Mouse (Mus musculus) kidney, postnatal 0 days (tissue): ENCODE measurements around the gene Map3k11. TPM values are rescaled to one million over a fixed set of nuclear protein-coding genes. Genes with fewer than 3 reads are reported as not detected.
"Not testable (repeated sequence)": the region's sequence is repeated elsewhere in the genome, so short reads cannot be mapped to it uniquely, and the experiment has no call there.

ENCODE experiments used
- ATAC-seq: fragments of 200-750 bp; cut with Nextera tagmentation; replicated peaks from 2 replicates; pipeline ENCODE4 v1.8.0; 2017; ENCODE audit warnings: low read depth, moderate number of reproducible peaks, moderate TSS enrichment, moderate library complexity; ENCODE audit not compliant: low FRiP score
- DNase-seq: peaks from one replicate; pipeline ENCODE4 v3.0.0-alpha.2; 2016; ENCODE audit warnings: low spot score
- H3K27ac ChIP-seq: fragments of 300-500 bp; sonication (generic); 2 replicates; pipeline ENCODE4 v1.5.1; 2014; ENCODE audit warnings: mild to moderate bottlenecking
- H3K27me3 ChIP-seq: fragments of 300-500 bp; sonication (generic); 2 replicates; pipeline ENCODE4 v1.6.1; 2014; ENCODE audit warnings: low read length, mixed read lengths; ENCODE audit not compliant: insufficient read depth
- H3K36me3 ChIP-seq: fragments of 300-500 bp; sonication (generic); 2 replicates; pipeline ENCODE4 v1.6.1; 2014; ENCODE audit warnings: low read length, mixed read lengths; ENCODE audit not compliant: insufficient read depth
- H3K4me1 ChIP-seq: fragments of 300-500 bp; sonication (generic); replicated peaks from 2 replicates; pipeline ENCODE4 v1.6.1; 2014; ENCODE audit warnings: antibody characterized with exemption, low read length, mixed read lengths; ENCODE audit not compliant: insufficient read depth
- H3K4me2 ChIP-seq: fragments of 300-500 bp; sonication (generic); 2 replicates; pipeline ENCODE4 v1.6.1; 2014; ENCODE audit warnings: mild to moderate bottlenecking, low read length, moderate library complexity, mixed read lengths
- H3K4me3 ChIP-seq: fragments of 300-500 bp; sonication (generic); replicated peaks from 2 replicates; pipeline ENCODE4 v1.5.1; 2014; ENCODE audit warnings: low read depth, low read length
- H3K9ac ChIP-seq: fragments of 300-500 bp; sonication (generic); 2 replicates; pipeline ENCODE4 v1.6.1; 2014; ENCODE audit warnings: low read depth, low read length
- H3K9me3 ChIP-seq: fragments of 300-500 bp; sonication (generic); replicated peaks from 2 replicates; pipeline ENCODE4 v1.6.1; 2016; ENCODE audit warnings: low read length, inconsistent platforms, mixed read lengths
- CTCF ChIP-seq: IDR thresholded peaks from 2 replicates; pipeline ENCODE4 v1.5.1; 2016; ENCODE audit warnings: antibody characterized with exemption, low read depth, mild to moderate bottlenecking, moderate library complexity
- WGBS: fragments of 180-500 bp; shearing (Covaris S2); extraction: QIAGEN DNeasy Blood & Tissue Kit; methylation state at CpG from one replicate; pipeline ENCODE4 v1.1.7; 2014; 5-methylcytosine and 5-hydroxymethylcytosine counted together
- polyA plus RNA-seq: library from polyadenylated mRNA; unstranded; fragments of >200 nt; fragmentation: Nextera tagmentation; extraction: Ambion mirVana; gene quantifications from 2 replicates; pipeline ENCODE4 v1.2.1, GENCODE M21; 2015

Gene Map3k11
- polyA plus RNA-seq, 1 experiment from 2014 or later, result 39.8 TPM

DNA sequence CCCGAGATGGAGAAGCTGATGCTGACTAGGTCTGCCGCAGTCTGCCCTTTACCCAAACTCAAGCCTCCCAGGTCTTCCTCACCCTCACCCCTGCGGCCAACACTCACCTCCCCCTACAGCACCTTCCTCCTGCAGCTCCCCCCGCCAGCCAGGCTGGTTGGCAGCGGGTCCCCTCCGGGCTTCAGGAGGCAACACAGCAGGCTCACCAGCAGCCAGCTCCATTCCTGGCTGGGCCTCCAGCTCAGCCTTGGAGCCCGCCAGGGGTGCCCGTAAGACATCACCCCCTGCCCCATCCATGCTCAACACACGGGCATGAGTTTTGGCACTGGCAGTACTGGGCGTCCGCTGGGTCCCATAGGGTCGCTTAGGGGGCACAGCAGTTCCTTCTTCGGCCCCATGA lies 3.6 kb upstream of the Map3k11 start:
- 90% methylated on average over 13 of the region's 13 CpGs for WGBS
- Histone ChIP-seq H3K4me1 (0 out of 2 replicates have a peak, but pooled peaks cover 3% of the 10 kb centered on the region), H3K36me3 (peaks cover 50% of the 10 kb centered on the region), H3K4me2 (no peak overlapping the region), H3K27ac (no peak overlapping the region), H3K4me3 (no peak overlapping the region), H3K9ac (no peak overlapping the region), H3K27me3 (no peaks in the 10 kb centered on the region), H3K9me3 (no peaks in the 10 kb centered on the region)
- ATAC-seq (no peak), DNase-seq (no peak)
- no peak for TF ChIP-seq CTCF

DNA sequence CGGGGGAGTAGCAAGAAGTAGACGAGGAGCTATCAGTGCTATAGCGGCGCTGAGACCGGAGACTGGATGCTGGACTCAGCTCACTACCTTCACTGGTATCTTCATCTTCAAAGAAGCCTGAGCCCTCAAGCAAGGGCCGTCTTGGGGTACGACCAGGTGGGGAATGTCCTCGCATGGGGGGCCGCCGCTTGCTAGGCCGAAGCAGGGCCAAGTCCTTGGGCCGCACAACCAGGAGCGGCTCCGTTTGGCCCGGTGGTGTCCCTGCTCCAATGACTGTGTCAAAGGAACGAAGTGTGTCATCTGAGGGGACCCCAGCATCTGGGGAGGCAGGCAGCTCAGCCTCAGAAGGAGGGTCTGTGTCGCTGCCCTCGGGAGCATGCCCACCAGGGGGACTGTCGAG lies 3.1 kb upstream of the Map3k11 start:
- WGBS, result 93% methylated on average over 19 of the region's 19 CpGs
- no peaks in the 10 kb centered on the region for H3K9me3 ChIP-seq
- DNase-seq (no peak), ATAC-seq (no peak)
- H3K27me3 ChIP-seq, result no peaks in the 10 kb centered on the region
- no peak overlapping the region for H3K4me3 ChIP-seq
- no peak overlapping the region for H3K4me2 ChIP-seq
- H3K27ac ChIP-seq, result no peak overlapping the region
- peaks cover 5% of the 10 kb centered on the region for H3K4me1 ChIP-seq
- H3K36me3 ChIP-seq, result peaks cover 47% of the 10 kb centered on the region
- no peak overlapping the region for H3K9ac ChIP-seq
- TF ChIP-seq CTCF, result no peak

DNA sequence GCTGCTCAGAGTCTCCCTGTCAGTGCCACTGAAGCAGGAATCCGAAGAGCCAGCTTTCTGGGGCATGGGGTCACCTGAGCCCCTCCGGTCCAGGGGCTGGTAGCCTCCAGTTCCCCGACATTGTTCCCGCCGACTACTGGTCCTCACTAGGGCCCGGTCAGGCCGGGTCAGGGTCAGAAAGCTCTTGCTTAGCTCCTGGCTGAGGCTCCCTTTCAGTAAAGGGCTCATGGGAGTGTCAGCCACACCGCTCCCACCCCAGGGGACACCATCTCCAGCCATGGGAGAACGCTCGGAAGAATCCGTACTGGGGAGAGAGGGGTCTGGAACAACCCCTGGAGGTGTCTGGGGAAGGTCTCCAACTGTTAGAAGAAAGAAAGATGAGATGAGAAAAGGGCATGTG lies 2.7 kb upstream of the Map3k11 start:
- Histone ChIP-seq H3K4me1 (peaks cover 9% of the 10 kb centered on the region), H3K9me3 (no peaks in the 10 kb centered on the region), H3K36me3 (peaks cover 43% of the 10 kb centered on the region), H3K27ac (no peak overlapping the region), H3K9ac (no peak overlapping the region), H3K4me2 (no peak overlapping the region), H3K27me3 (no peaks in the 10 kb centered on the region), H3K4me3 (no peak overlapping the region)
- DNase-seq (no peak), ATAC-seq (no peak)
- no peak for TF ChIP-seq CTCF
- WGBS, result 95% methylated on average over 11 of the region's 11 CpGs

DNA sequence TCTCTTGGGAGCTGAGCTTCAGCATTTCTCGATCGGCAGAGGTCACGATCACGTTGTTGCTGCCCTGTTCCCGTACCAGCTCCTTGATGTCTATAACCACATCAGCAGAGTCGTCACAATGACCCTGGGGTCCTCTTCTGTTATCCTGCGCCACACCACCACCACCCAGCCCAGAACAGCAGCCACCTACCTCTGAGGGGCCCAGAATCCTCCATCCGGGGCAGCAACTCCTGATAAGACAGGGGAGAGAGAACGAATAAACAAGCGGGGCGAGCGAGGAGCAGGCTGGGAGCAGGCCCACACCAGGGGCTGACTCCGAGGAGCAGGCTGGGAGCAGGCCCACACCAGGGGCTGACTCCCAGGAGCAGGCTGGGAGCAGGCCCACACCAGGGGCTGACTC lies 2.1 kb upstream of the Map3k11 start:
- 88% methylated on average over 13 of the region's 13 CpGs for WGBS
- no peaks in the 10 kb centered on the region for H3K9me3 ChIP-seq
- no peak for ATAC-seq
- no peak for TF ChIP-seq CTCF
- H3K4me2 ChIP-seq, result no peak overlapping the region
- no peaks in the 10 kb centered on the region for H3K27me3 ChIP-seq
- no peak overlapping the region for H3K27ac ChIP-seq
- H3K36me3 ChIP-seq, result peaks cover 37% of the 10 kb centered on the region
- no peak for DNase-seq
- H3K4me1 ChIP-seq, result peaks cover 14% of the 10 kb centered on the region
- H3K9ac ChIP-seq, result no peak overlapping the region
- no peak overlapping the region for H3K4me3 ChIP-seq

DNA sequence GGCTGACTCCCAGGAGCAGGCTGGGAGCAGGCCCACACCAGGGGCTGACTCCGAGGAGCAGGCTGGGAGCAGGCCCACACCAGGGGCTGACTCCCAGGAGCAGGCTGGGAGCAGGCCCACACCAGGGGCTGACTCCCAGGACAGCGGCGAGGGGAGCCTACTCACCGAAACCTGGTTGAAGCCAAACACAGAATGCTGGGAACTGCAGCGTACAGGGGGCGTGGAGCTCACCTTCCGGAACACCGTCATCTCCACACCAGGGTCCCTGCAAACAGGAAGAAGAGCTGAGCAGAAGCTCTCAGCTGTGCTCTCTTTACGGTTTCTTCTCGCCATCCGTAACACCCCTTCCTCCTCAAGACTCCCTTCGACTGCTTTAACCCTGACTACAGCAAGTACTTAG lies 1.6 kb upstream of the Map3k11 start:
- H3K27me3 ChIP-seq, ATAC-seq, DNase-seq, H3K4me3 ChIP-seq, H3K27ac ChIP-seq, H3K9me3 ChIP-seq: not testable (repeated sequence)
- WGBS, result 87% methylated on average over 11 of the region's 12 CpGs
- Histone ChIP-seq H3K9ac (peak overlapping the region; percentile 87), H3K36me3 (peaks cover 36% of the 10 kb centered on the region), H3K4me2 (peak overlapping the region; percentile 100; the same call in 1 of the 2 replicates), H3K4me1 (peaks cover 19% of the 10 kb centered on the region)

DNA sequence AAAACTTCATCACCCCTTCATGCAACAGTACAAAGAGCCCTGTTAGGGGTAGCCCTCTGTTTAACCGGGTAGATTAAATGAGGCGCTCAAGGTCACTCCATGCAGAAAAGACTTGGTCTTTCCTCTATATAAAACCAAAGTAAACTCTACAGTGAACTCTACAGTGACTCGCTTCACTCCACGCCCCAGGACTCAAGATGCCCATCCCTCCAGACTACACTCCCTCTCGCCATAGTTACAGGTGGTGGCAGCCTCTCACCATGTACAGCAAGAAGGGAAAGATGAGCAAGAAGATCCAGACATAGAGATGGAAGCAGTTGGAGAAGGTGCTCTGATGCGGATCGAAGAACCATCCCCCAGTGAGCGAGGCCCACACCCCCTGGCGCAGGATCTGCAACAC lies 804 bp upstream of the Map3k11 start:
- ATAC-seq, result no peak

DNA sequence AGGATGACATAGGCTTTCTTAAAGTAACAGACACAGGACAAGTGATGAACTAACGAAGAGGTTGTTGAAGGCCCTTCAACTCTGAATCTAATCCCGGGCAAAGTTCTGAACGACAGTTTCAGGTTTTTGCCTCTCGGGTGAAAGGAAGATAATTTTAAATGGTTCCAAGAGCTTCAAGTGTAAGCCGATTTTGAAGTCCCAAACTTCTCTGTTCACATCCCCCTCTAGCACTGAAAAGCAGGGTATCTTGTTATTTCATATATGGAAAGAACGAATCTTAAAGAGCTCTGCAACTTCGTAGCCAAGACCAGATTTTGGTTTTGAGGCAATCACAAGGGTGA lies 516 bp downstream of the Map3k11 start:
- DNase-seq (peak; percentile 20), ATAC-seq (no peak)
- peak overlapping the region; percentile 96 for H3K27ac ChIP-seq
- no peak for TF ChIP-seq CTCF
- H3K9ac ChIP-seq, result peak overlapping the region; percentile 86
- peaks cover 24% of the 10 kb centered on the region for H3K36me3 ChIP-seq
- peak overlapping the region; percentile 92 for H3K4me3 ChIP-seq
- peak overlapping the region; percentile 100 for H3K4me2 ChIP-seq
- WGBS, result 1% methylated on average over 7 of the region's 7 CpGs
- H3K27me3 ChIP-seq, result no peaks in the 10 kb centered on the region
- peaks cover 31% of the 10 kb centered on the region for H3K4me1 ChIP-seq
- H3K9me3 ChIP-seq, result no peaks in the 10 kb centered on the region

More for the DNA sequence above, 804 bp upstream of the Map3k11 start:
- H3K27me3 ChIP-seq, result no peaks in the 10 kb centered on the region
- no peaks in the 10 kb centered on the region for H3K9me3 ChIP-seq
- H3K27ac ChIP-seq, result peak overlapping the region; percentile 96
- peaks cover 27% of the 10 kb centered on the region for H3K4me1 ChIP-seq
- peak overlapping the region; percentile 100 for H3K4me2 ChIP-seq
- WGBS, result 13% methylated on average over 9 of the region's 9 CpGs
- no peak for TF ChIP-seq CTCF
- H3K4me3 ChIP-seq, result peak overlapping the region; percentile 92
- no peak for DNase-seq
- H3K36me3 ChIP-seq, result peaks cover 29% of the 10 kb centered on the region
- H3K9ac ChIP-seq, result peak overlapping the region; percentile 87
